Mouse (Mus musculus) megakaryocyte progenitor cell, adult 5-6 weeks (primary cell): Measurements from ENCODE around the gene AW822073. TPM values are rescaled to one million over a fixed set of nuclear protein-coding genes. Genes with fewer than 3 reads are reported as not detected.
A peak's percentile ranks its signal among the peaks of the same experiment; 100 is the strongest.
"Not testable (repeated sequence)": the region's sequence is repeated elsewhere in the genome, so short reads cannot be mapped to it uniquely, and the experiment has no call there.

ENCODE experiments used
- ATAC-seq: replicated peaks from 2 replicates; pipeline ENCODE4 v1.8.0; 2016; ENCODE audit warnings: mild to moderate bottlenecking, moderate TSS enrichment, inconsistent platforms; ENCODE audit not compliant: poor library complexity
- total RNA-seq, 2 experiments: library from RNA; stranded (forward) in 1 of 2; stranded (reverse) in 1 of 2; fragments of 157-497, 149-512 nt in 1 of 2; fragments of 200-1000 nt in 1 of 2; gene quantifications; 2 replicates each; pipeline versions ENCODE4 v1.2.3 to v1.2.4; 2015 to 2017

AW822073 gene
- not detected in 2 replicates for total RNA-seq (2015)
- not detected in 2 replicates for total RNA-seq (2017)

GRCm38 (mm10) chr10:58224827-58225785 lies at the start of gene AW822073:
Gene AW822073 (minus strand): TSS chr10:58224930.
- not testable (repeated sequence) for ATAC-seq

GRCm38 (mm10) chr10:58258466-58258865 lies 33.7 kb upstream of the AW822073 start:
- ATAC-seq: peak; percentile 35

GRCm38 (mm10) chr10:58255954-58256353 lies 31.2 kb upstream of the AW822073 start:
- ATAC-seq: no peak

GRCm38 (mm10) chr10:58255213-58255892 lies 30.6 kb upstream of the AW822073 start, which contains the start of gene Gcc2:
Gene Gcc2 (plus strand): TSS chr10:58255497.
- peak; percentile 99 for ATAC-seq

- ATAC-seq: peak; percentile 20; the same call in 1 of the 2 replicates
Observed at GRCm38 (mm10) chr10:58254635-58255175, 30.0 kb upstream of the AW822073 start.

GRCm38 (mm10) chr10:58249535-58249934 lies 24.8 kb upstream of the AW822073 start:
- 0 out of 2 replicates have a peak, but pooled peaks have one; percentile 39 for ATAC-seq

GRCm38 (mm10) chr10:58238984-58239740 lies 14.4 kb upstream of the AW822073 start:
- 0 out of 2 replicates have a peak, but pooled peaks have one; percentile 49 for ATAC-seq

- ATAC-seq: no peak
Observed at GRCm38 (mm10) chr10:58236613-58237012, 11.9 kb upstream of the AW822073 start, which contains the start of gene Gm4981. Gene Gm4981 (minus strand): TSS chr10:58236701.

- not testable (repeated sequence) for ATAC-seq
Observed at GRCm38 (mm10) chr10:58234985-58235384, 10.3 kb upstream of the AW822073 start.

GRCm38 (mm10) chr10:58233740-58234121 lies 9.0 kb upstream of the AW822073 start:
- not testable (repeated sequence) for ATAC-seq

- ATAC-seq: peak; percentile 5; the same call in 1 of the 2 replicates
Observed at GRCm38 (mm10) chr10:58233054-58233739, 8.5 kb upstream of the AW822073 start.

- not testable (repeated sequence) for ATAC-seq
Observed at GRCm38 (mm10) chr10:58232641-58232969, 7.9 kb upstream of the AW822073 start, which contains the start of gene Duxf3. Gene Duxf3 (minus strand): TSS chr10:58232675.

GRCm38 (mm10) chr10:58231779-58232640 lies 7.3 kb upstream of the AW822073 start:
- peak; percentile 48 for ATAC-seq

- not testable (repeated sequence) for ATAC-seq
Observed at GRCm38 (mm10) chr10:58231088-58231487, 6.4 kb upstream of the AW822073 start.

- not testable (repeated sequence) for ATAC-seq
Observed at GRCm38 (mm10) chr10:58230021-58230420, 5.3 kb upstream of the AW822073 start.

GRCm38 (mm10) chr10:58227798-58228197 lies 3.1 kb upstream of the AW822073 start:
- not testable (repeated sequence) for ATAC-seq

- not testable (repeated sequence) for ATAC-seq
Observed at GRCm38 (mm10) chr10:58226357-58226756, 1.6 kb upstream of the AW822073 start.

GRCm38 (mm10) chr10:58223972-58224805 lies 541 bp downstream of the AW822073 start:
- not testable (repeated sequence) for ATAC-seq
